Mouse (Mus musculus): ENCODE measurements around the gene 4930435E12Rik.

DNA sequence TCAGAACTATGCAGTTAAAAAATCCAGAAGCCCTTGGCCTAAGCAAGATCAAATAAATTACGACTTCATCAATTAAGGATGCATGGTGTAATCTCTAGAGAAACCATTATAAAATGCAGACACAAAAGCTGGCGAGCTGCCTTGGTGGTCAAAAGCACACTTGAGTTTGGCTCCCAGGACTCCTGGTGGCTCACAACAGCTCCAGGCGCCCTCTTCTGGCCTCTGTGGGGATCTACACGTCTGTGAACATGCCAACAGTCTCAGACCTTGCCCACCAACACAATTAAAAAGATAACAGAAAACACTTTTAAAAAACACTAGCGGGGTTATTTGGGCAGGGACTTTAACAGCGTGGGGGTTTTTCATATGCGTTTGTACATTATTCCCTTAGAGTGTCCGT lies 16.0 kb downstream of the 4930435E12Rik start:
- TF ChIP-seq CTCF (IDR thresholded peaks at IDR 0.05; ENCODE audit: low read depth, low read length) (peak; percentile 82), EP300 (IDR thresholded peaks at IDR 0.05; ENCODE audit: insufficient read depth, low read depth, low read length) (no peak), POLR2A (IDR thresholded peaks at IDR 0.05; ENCODE audit: insufficient read depth, low read length) (no peak)
